Mouse (Mus musculus) left cerebral cortex, postnatal 36 days (tissue): ENCODE measurements at regions not wholly inside any gene's neighbourhood (a gene's known extent, or its start where the extent isn't known, plus 50 kb on each side); places are given as distances from the start of the nearest gene placed in this dataset.

ENCODE experiments used
- DNase-seq, 2 experiments: peaks; one replicate each; pipeline ENCODE4 v3.0.0; 2021 to 2022; ENCODE audit warnings: low spot score in 2 of 2, mixed read lengths in 1 of 2
- intact Hi-C: fragments of 180-260 bp; cut with DNase I; formaldehyde crosslinking; loops from one replicate; pipeline ENCODE4 v1.15.1; 2025

DNA sequence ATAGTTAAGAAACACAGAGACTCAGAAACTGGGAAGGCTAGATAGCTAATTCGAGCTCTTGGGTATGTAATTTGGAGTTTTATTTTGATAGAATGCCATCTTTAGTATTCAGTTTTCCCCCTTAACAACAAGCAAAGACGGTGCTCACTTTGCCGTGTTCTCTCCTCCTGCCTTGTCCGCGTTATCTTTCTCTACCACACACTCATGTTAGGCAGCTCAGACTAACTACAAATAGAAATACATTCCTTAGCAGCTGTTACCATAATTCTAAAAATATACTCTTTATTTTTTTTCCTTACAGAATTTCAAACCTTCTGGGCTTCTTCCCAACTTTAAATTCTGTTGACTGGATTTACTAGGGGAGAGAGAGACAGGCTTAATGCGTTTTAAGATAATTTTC, 97.5 kb upstream of the Gk2 start:
- DNase-seq: no peak
- intact Hi-C loops: no loop called here

DNA sequence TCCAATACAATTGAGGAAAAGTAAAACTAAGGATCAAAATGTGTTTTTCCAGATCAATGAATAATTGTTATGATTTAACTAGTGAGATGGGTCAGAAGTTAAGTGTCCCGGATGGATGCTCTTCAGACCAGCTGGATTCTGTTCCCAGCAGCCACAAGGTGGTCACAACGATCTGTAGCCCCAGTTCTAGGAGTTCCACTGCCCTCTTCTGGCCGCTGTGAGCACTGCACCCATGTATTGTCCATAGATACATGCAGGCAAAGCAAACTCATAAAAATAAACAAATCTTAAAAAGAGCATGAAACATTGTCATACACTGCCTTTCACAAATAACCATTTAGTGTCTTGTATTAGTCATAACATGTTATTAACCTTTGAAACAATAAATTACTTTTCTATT, 96.3 kb upstream of the Gk2 start:
- no peak for DNase-seq
- intact Hi-C loops: no loop called here

DNA sequence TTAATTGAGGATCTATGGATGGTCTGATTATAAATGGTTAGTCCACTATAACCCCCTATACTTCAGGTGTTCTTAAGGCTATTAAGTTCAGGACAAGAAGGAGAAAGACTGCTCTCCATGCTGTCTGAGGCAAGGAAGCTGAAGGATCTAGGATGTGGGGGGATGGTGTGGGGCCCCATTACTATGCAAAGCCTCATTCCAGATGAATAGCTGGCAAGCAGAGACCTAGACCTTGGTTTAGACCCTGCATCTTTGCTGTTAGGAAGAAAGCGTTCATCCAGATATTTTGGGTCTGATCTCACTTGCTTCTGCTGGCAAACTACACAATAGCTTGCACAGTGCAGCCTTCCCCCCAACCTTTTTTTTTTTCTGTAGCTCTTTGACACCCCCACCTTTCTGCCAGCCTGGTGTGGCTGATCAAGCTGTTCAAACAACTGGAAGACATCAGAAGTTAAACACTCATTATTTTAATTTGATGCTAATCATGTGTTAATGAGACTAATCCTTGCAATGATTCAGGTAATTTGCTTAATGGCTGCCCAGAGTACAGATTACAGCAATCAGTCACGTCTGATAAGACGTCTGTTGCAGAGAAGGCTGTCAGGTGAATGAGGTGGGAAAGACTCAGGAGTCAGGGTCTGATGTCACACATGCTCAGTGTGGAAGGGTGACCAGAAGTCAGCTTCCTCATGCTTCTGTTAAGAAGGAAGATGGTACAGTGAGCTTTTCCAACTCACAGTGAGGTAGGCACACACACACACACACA, 80.9 kb upstream of the Gk2 start:
- no peak for DNase-seq
- intact Hi-C loops: no loop called here

DNA sequence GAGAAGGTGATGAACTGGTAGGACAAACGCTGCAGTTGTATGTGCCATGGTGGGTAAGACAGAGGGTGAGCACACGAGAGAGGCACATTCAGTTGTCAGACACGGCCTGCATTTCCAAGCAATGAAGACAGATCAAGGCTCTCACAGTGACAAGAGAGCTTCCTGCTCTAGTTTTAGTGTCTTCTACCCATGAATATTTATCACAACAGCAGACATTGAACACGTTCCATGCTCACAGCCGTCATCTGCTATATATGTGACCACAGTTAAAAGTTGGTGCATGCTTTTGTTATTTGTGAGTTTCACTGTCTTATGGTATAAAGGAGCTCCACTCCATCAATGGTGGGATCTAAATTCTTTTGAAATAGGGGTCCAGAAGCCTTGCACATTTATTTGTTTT, 76.9 kb upstream of the Gk2 start:
- DNase-seq: no peak
- intact Hi-C loops: no loop called here

DNA sequence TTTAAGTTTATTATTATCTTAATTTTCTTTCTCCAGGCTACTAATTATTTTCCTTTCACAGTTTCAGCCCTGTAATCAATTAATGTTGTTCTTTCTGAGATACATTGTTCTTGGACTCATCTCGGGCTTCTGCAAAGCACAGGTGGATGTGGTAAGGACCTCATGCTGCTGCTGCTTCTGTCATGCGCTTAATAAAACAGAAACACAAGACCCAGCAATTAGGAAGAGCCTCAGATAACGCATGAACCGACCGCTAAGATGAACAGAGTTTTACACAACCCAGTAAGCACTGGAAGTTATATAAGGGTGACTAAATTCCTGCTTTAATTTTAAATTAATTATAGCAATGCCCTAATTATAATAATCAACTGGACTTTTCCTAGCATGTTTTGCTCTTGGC, 70.7 kb upstream of the Gk2 start:
- intact Hi-C loops: no loop called here
- DNase-seq: no peak
